Mouse (Mus musculus): ENCODE data around the gene Senp3.

GRCm38 (mm10) chr11:69671726-69672124 is 10.2 kb downstream of the Senp3 start:
- TF ChIP-seq CTCF (IDR thresholded peaks at IDR 0.05; ENCODE audit: borderline replicate concordance, control insufficient read depth, extremely low read depth, insufficient read depth, low read length, poor library complexity) (no peak), POLR2A (IDR thresholded peaks at IDR 0.05; ENCODE audit: control insufficient read depth, extremely low read depth, insufficient read depth, low read length, poor library complexity) (no peak)
